23 mouse cellular contexts compared by ENCODE assay signal in genomic region chr4:138363511-138363910, GRCm38 (mm10). TPM values are rescaled to one million over a fixed set of nuclear protein-coding genes. Genes with fewer than 3 reads are reported as not detected.
"Had no signal": no experiment of that assay in that cellular context is flagged by ENCODE, and none has a peak within 500 bp of the region (broad histone marks: within the 10 kb centered on the region; RNA-seq: fewer than 3 reads in every experiment).

No protein-coding gene starts in this region.

- H3K36me3 ChIP-seq: midbrain, embryonic 10.5 days; midbrain, embryonic 12.5 days; neural tube, embryonic 13.5 days; neural tube, embryonic 15.5 days had no signal

- H3K4me2 ChIP-seq: lung, embryonic 14.5 days; midbrain, embryonic 12.5 days; neural tube, embryonic 13.5 days; neural tube, embryonic 15.5 days had no signal

- DNase-seq: lung, adult 18-20 months; lung, embryonic 14.5 days; lung, postnatal 10 days; lung, postnatal 4 days; midbrain, embryonic 14.5 days; retina, postnatal 1 day; right cerebral cortex, adult 18-20 months; spleen, adult 18-20 months; thymus, adult 2 months; thymus, postnatal 25 days had no signal

- H3K9ac ChIP-seq: liver, embryonic 14.5 days; lung, embryonic 14.5 days; midbrain, embryonic 12.5 days; neural tube, embryonic 13.5 days; neural tube, embryonic 15.5 days had no signal

- H3K27ac ChIP-seq: liver, embryonic 14.5 days; midbrain, embryonic 10.5 days; midbrain, embryonic 12.5 days; neural tube, embryonic 13.5 days; neural tube, embryonic 15.5 days had no signal

- ATAC-seq: midbrain, embryonic 16.5 days had no signal

- H3K4me3 ChIP-seq: midbrain, embryonic 10.5 days; midbrain, embryonic 12.5 days; myocyte; neural tube, embryonic 13.5 days; neural tube, embryonic 15.5 days had no signal

- H3K9me3 ChIP-seq: midbrain, embryonic 10.5 days; midbrain, embryonic 12.5 days; neural tube, embryonic 13.5 days; neural tube, embryonic 15.5 days had no signal

RNA-seq across cellular contexts. Expression of gene Cda, which starts 4.3 kb away (rescaled TPM):
- total RNA-seq: megakaryocyte, adult 5-6 weeks had no signal

RNA-seq across cellular contexts. Expression of gene Fam43b, which starts 32.8 kb away (rescaled TPM):
- total RNA-seq: megakaryocyte, adult 5-6 weeks; megakaryocyte-erythroid progenitor cell, adult 5-6 weeks had no signal
- polyA plus RNA-seq: liver, embryonic 14.5 days; liver, embryonic 16.5 days; lung, embryonic 14.5 days; midbrain, embryonic 10.5 days; myocyte; neural tube, embryonic 11.5 days; stomach, embryonic 16.5 days; testis, adult 2 months; thymus, adult 2 months had no signal
